Mouse (Mus musculus): ENCODE measurements around the gene Tbc1d22a. TPM values are rescaled to one million over a fixed set of nuclear protein-coding genes. Genes with fewer than 3 reads are reported as not detected.
A peak's percentile ranks its signal among the peaks of the same experiment; 100 is the strongest.
"Not testable (repeated sequence)": the region's sequence is repeated elsewhere in the genome, so short reads cannot be mapped to it uniquely, and the experiment has no call there.

Tbc1d22a gene
- total RNA-seq, 1 experiment from 2014 or later: 14.6 TPM

DNA sequence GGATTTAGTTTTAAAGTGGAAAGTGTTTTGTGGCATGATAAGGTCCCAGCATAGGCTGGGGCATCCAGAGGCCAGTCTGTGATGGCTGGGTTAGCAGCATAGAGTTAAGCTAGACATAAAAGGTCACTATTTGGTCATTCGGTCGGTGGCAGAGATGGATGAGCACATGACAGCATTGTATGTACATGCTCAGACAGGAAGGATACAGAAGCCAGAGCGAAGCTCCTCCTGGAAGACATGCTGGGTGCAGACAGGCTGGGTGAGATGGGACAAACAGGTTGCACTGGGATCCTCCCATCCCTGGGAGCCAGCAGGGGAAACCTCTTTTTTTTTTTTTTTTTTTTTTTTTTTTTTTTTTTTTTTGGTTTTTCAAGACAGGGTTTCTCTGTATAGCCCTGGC is 22.3 kb upstream of the Tbc1d22a start:
- 0 out of 4 replicates have a peak, but pooled peaks have one; percentile 9 to 16 for ATAC-seq (replicated peaks in 1 of 2; ENCODE audit: insufficient read depth in 1 of 2, low FRiP score in 2 of 2, low TSS enrichment in 1 of 2, low read depth in 1 of 2, poor library complexity in 2 of 2, severe bottlenecking in 2 of 2)

DNA sequence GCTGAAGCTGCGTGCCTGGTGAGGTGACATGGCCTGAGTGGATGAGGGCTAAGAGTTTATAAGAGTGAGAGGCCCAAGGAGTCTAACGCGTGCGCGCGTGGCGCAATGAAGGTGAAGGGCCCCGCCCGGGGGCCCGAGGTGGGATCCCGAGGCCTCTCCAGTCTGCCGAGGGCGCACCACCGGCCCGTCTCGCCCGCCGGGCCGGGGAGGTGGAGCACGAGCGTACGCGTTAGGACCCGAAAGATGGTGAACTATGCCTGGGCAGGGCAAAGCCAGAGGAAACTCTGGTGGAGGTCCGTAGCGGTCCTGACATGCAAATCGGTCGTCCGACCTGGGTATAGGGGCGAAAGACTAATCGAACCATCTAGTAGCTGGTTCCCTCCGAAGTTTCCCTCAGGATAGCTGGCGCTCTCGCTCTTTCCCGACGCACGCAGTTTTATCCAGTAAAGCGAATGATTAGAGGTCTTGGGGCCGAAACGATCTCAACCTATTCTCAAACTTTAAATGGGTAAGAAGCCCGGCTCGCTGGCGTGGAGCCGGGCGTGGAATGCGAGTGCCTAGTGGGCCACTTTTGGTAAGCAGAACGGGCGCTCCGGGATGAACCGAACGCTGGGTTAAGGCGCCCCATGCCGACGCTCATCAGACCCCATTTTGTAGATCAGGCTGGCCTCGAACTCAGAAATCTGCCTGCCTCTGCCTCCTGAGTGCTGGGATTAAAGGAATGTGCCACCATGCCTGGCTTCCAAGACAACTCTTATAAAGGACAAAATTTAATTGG is 19.4 kb upstream of the Tbc1d22a start:
- ATAC-seq (replicated peaks in 1 of 2; ENCODE audit: insufficient read depth in 1 of 2, low FRiP score in 2 of 2, low TSS enrichment in 1 of 2, low read depth in 1 of 2, poor library complexity in 2 of 2, severe bottlenecking in 2 of 2): peak; percentile 93 to 94

DNA sequence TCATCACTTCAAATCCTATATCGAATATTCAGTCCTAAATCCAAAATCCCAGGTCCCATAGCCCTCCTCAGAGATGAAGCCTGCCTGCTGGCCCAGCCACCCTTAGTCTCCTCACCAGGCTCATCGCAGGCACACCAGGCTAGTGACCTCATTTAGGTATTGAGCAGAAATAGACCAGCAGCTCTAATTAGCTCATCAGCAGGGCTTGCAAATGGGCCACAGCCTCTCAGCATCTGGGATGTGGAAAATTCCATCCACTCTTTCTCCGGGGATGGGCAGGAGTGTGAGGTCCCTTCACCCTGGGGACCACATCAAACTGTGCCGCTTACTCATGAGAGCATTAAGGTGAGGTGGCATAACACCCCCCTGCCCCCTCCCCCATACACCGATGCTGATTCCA is 15.2 kb upstream of the Tbc1d22a start:
- ATAC-seq (replicated peaks in 1 of 2; ENCODE audit: insufficient read depth in 1 of 2, low FRiP score in 2 of 2, low TSS enrichment in 1 of 2, low read depth in 1 of 2, poor library complexity in 2 of 2, severe bottlenecking in 2 of 2): no peak

- no peak for ATAC-seq (replicated peaks in 1 of 2; ENCODE audit: insufficient read depth in 1 of 2, low FRiP score in 2 of 2, low TSS enrichment in 1 of 2, low read depth in 1 of 2, poor library complexity in 2 of 2, severe bottlenecking in 2 of 2)
Measured at GRCm38 (mm10) chr15:86199482-86199881, 14.8 kb upstream of the Tbc1d22a start.

- ATAC-seq (replicated peaks in 1 of 2; ENCODE audit: insufficient read depth in 1 of 2, low FRiP score in 2 of 2, low TSS enrichment in 1 of 2, low read depth in 1 of 2, poor library complexity in 2 of 2, severe bottlenecking in 2 of 2): no peak
Measured at GRCm38 (mm10) chr15:86200169-86200568, 14.1 kb upstream of the Tbc1d22a start.

- ATAC-seq (replicated peaks in 1 of 2; ENCODE audit: insufficient read depth in 1 of 2, low FRiP score in 2 of 2, low TSS enrichment in 1 of 2, low read depth in 1 of 2, poor library complexity in 2 of 2, severe bottlenecking in 2 of 2): no peak
Measured at GRCm38 (mm10) chr15:86201095-86201494, 13.2 kb upstream of the Tbc1d22a start.

DNA sequence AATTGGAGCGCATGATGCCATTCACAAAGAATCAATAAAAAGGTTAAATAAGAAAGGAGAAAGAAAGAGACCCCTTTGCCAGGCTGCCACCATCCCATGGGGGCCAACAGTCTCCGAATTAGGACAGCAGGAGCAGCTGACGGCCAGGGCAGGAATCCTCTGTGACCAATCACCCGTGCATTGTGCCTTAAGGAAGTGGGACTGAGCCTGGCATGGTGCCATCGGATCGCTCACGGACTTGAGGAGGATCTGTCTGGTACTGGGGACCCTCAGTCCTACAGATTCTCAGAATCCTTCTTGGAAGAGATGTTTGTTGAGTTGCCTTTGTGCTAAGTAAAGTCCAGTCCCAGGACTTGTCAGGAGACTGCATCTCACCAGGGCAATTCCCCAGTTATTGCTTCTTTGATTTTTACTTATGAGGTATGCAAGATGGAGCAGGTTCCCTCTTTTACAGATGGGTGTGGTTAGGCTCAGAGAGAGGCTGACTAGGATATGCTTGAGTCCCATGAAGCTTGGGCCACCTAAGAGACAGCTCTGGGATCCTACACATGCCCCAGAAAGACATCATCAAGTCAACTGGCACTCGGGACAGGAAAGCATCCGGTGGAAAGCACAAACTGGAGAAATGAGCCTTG is 12.4 kb upstream of the Tbc1d22a start:
- no peak for ATAC-seq (replicated peaks in 1 of 2; ENCODE audit: insufficient read depth in 1 of 2, low FRiP score in 2 of 2, low TSS enrichment in 1 of 2, low read depth in 1 of 2, poor library complexity in 2 of 2, severe bottlenecking in 2 of 2)

DNA sequence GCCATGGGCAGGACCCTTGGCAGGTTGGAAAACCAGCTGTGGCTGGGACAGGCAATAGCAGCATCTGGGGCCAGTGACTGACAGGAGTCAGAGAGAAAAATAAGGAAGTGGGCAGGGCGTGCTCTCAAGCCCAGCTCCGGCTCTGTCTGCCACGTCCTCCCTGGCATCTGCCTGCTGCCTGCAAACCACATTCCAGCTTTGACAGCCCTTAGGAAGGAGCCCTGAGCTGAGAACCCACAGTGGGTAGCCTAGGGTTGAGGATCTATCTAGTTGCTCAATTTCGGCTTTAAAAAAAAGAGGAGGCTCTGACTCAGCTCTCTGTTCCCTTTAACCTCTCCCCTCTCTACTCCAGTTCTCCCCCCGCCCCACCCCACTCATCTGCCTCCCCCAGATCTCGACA is 11.6 kb upstream of the Tbc1d22a start:
- ATAC-seq (replicated peaks in 1 of 2; ENCODE audit: insufficient read depth in 1 of 2, low FRiP score in 2 of 2, low TSS enrichment in 1 of 2, low read depth in 1 of 2, poor library complexity in 2 of 2, severe bottlenecking in 2 of 2): peak; percentile 88

- no peak for ATAC-seq (replicated peaks in 1 of 2; ENCODE audit: insufficient read depth in 1 of 2, low FRiP score in 2 of 2, low TSS enrichment in 1 of 2, low read depth in 1 of 2, poor library complexity in 2 of 2, severe bottlenecking in 2 of 2)
Measured at GRCm38 (mm10) chr15:86203292-86203793, 10.9 kb upstream of the Tbc1d22a start.

GRCm38 (mm10) chr15:86203942-86204561 is 10.2 kb upstream of the Tbc1d22a start:
- no peak for ATAC-seq (replicated peaks in 1 of 2; ENCODE audit: insufficient read depth in 1 of 2, low FRiP score in 2 of 2, low TSS enrichment in 1 of 2, low read depth in 1 of 2, poor library complexity in 2 of 2, severe bottlenecking in 2 of 2)

DNA sequence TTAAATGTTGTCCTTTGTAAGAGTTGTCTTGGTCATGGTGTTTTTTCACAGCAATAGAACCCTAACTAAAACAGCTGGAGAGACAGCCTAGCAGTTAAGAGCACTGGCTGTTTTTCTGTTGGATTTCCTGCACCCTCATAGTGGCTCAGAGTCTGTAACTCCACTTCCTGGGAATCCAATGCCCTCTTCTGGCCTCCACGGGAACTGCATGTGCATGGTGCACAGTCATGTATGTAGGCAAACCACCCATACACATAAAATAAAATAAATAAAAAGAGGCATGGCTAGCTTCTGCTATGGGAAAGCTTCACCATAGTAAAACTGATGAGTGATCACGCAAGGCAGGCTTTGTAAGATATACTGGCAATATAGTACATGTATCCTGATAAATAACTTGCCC is 9.0 kb upstream of the Tbc1d22a start:
- ATAC-seq (replicated peaks in 1 of 2; ENCODE audit: insufficient read depth in 1 of 2, low FRiP score in 2 of 2, low TSS enrichment in 1 of 2, low read depth in 1 of 2, poor library complexity in 2 of 2, severe bottlenecking in 2 of 2): peak in 1 of 2 experiments; percentile 33; a peak in 1 of 4 replicates

DNA sequence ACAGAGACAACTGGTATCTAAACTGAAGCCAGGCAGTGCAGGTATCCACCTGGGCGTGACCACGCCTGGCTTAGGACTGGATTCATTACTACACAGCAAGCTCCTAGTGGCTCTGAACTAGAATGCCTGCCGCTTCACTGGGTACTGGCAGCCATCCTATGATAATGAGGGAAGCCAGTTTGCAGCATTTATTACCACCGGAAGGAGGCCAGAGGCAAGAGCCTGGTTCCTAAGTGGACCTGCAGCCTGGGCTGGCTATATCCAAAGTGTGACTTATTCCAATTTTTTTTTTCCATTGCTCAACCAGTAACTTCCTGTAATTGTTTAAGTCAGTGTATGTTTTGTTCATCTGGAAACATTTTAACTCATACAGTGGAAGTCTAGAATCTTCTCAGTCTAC is 7.9 kb upstream of the Tbc1d22a start:
- ATAC-seq (replicated peaks in 1 of 2; ENCODE audit: insufficient read depth in 1 of 2, low FRiP score in 2 of 2, low TSS enrichment in 1 of 2, low read depth in 1 of 2, poor library complexity in 2 of 2, severe bottlenecking in 2 of 2): no peak

- ATAC-seq (replicated peaks in 1 of 2; ENCODE audit: insufficient read depth in 1 of 2, low FRiP score in 2 of 2, low TSS enrichment in 1 of 2, low read depth in 1 of 2, poor library complexity in 2 of 2, severe bottlenecking in 2 of 2): not testable (repeated sequence)
Measured at GRCm38 (mm10) chr15:86212193-86212592, 2.1 kb upstream of the Tbc1d22a start.

- ATAC-seq (replicated peaks in 1 of 2; ENCODE audit: insufficient read depth in 1 of 2, low FRiP score in 2 of 2, low TSS enrichment in 1 of 2, low read depth in 1 of 2, poor library complexity in 2 of 2, severe bottlenecking in 2 of 2): peak in 1 of 2 experiments; percentile 3; a peak in 1 of 4 replicates
Measured at GRCm38 (mm10) chr15:86214549-86215201, 416 bp downstream of the Tbc1d22a start.

GRCm38 (mm10) chr15:86216641-86217040 is 2.4 kb downstream of the Tbc1d22a start:
- not testable (repeated sequence) for ATAC-seq (replicated peaks in 1 of 2; ENCODE audit: insufficient read depth in 1 of 2, low FRiP score in 2 of 2, low TSS enrichment in 1 of 2, low read depth in 1 of 2, poor library complexity in 2 of 2, severe bottlenecking in 2 of 2)

DNA sequence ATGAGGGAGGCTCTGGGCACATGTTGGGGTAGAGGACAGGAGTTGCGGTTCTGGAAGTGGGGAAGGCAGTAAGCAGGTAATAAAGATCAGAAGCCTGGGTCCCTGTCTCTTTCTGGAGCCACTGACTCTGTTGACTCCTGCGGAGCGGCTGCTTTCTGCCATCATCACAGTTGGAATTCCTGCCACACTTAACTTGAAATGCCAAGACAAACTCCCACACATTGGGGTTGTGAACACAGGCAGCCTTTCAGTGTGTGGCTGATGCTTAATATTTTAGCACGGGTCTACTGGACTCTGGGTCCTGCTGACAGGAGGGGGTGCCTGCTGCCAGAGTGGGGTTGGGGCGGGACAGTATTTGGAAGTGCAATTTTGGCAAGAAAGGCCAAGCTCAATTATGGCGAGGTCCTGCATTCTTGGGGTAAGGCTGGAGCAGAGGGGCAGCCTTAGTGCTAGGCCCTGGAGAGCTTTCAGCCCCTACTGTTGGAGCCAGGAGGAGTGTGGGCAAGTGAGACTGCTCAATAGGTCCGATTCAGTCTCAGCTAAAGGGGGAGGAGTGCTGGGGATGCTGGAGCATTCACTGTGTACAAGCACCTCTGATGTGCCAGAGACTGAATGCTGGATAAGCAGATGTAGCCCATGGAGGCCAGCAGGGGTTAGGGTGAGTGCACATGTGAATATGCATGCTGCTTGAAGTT is 5.4 kb downstream of the Tbc1d22a start:
- 0 out of 4 replicates have a peak, but pooled peaks of 1 of the 2 experiments have one; percentile 9 for ATAC-seq (replicated peaks in 1 of 2; ENCODE audit: insufficient read depth in 1 of 2, low FRiP score in 2 of 2, low TSS enrichment in 1 of 2, low read depth in 1 of 2, poor library complexity in 2 of 2, severe bottlenecking in 2 of 2)

- no peak for ATAC-seq (replicated peaks in 1 of 2; ENCODE audit: insufficient read depth in 1 of 2, low FRiP score in 2 of 2, low TSS enrichment in 1 of 2, low read depth in 1 of 2, poor library complexity in 2 of 2, severe bottlenecking in 2 of 2)
Measured at GRCm38 (mm10) chr15:86220229-86220630, 6.0 kb downstream of the Tbc1d22a start.

Measured in hematopoietic stem cell, adult 5-6 weeks (primary cell).